Mouse (Mus musculus) hindbrain, embryonic 16.5 days (tissue): ENCODE measurements around the gene Atf4. TPM values are rescaled to one million over a fixed set of nuclear protein-coding genes. Genes with fewer than 3 reads are reported as not detected.

Experiments
- ATAC-seq: fragments of 200-750 bp; cut with Nextera tagmentation; 2 replicates; pipeline ENCODE4 v1.8.0; 2017; ENCODE audit warnings: moderate TSS enrichment, moderate library complexity
- H3K27ac ChIP-seq: fragments of 300-500 bp; sonication (generic); 2 replicates; pipeline ENCODE4 v1.5.1; 2014; ENCODE audit warnings: low read depth, mild to moderate bottlenecking, control low read depth, low read length, moderate library complexity
- H3K27me3 ChIP-seq: fragments of 300-500 bp; sonication (generic); replicated peaks from 2 replicates; pipeline ENCODE4 v1.6.1; 2014; ENCODE audit warnings: low read length; ENCODE audit not compliant: control insufficient read depth, insufficient read depth
- H3K36me3 ChIP-seq: fragments of 300-500 bp; sonication (generic); 2 replicates; pipeline ENCODE4 v1.6.1; 2014; ENCODE audit warnings: mild to moderate bottlenecking, low read length, moderate library complexity, mixed read lengths; ENCODE audit not compliant: control insufficient read depth, insufficient read depth
- H3K4me1 ChIP-seq: fragments of 300-500 bp; sonication (generic); 2 replicates; pipeline ENCODE4 v1.6.1; 2014; ENCODE audit warnings: low read depth, low read length; ENCODE audit not compliant: control insufficient read depth, insufficient read depth
- H3K4me2 ChIP-seq: fragments of 300-500 bp; sonication (generic); 2 replicates; pipeline ENCODE4 v1.6.1; 2014; ENCODE audit warnings: mild to moderate bottlenecking, low read length, control low read depth, moderate library complexity
- H3K4me3 ChIP-seq: fragments of 300-500 bp; sonication (generic); 2 replicates; pipeline ENCODE4 v1.5.1; 2014; ENCODE audit warnings: mild to moderate bottlenecking, low read length, control low read depth, moderate library complexity
- H3K9ac ChIP-seq: fragments of 300-500 bp; sonication (generic); 2 replicates; pipeline ENCODE4 v1.6.1; 2014; ENCODE audit warnings: low read depth, mild to moderate bottlenecking, control low read depth, low read length, moderate library complexity
- H3K9me3 ChIP-seq: fragments of 300-500 bp; sonication (generic); 2 replicates; pipeline ENCODE4 v1.6.1; 2014; ENCODE audit warnings: mild to moderate bottlenecking, low read length, moderate library complexity; ENCODE audit not compliant: control insufficient read depth
- WGBS: fragments of 180-500 bp; shearing (Covaris S2); extraction: QIAGEN DNeasy Blood & Tissue Kit; methylation state at CpG from one replicate; pipeline ENCODE4 v1.1.7; 2014; 5-methylcytosine and 5-hydroxymethylcytosine counted together
- polyA plus RNA-seq: library from polyadenylated mRNA; unstranded; fragments of >200 nt; fragmentation: Nextera tagmentation; extraction: Ambion mirVana; gene quantifications from 2 replicates; pipeline ENCODE4 v1.2.1, GENCODE M21; 2015

The Atf4 gene
- polyA plus RNA-seq, 1 experiment from 2014 or later = 116 TPM

GRCm38 (mm10) chr15:80256242-80256641, 1.3 kb downstream of the Atf4 start:
- peaks cover 23% of the 10 kb centered on the region for H3K36me3 ChIP-seq
- H3K4me1 ChIP-seq = peaks cover 26% of the 10 kb centered on the region
- H3K9me3 ChIP-seq = no peaks in the 10 kb centered on the region
- H3K27me3 ChIP-seq = no peaks in the 10 kb centered on the region
- peak overlapping the region; percentile 100 for H3K27ac ChIP-seq
- 9% methylated on average over 16 of the region's 16 CpGs for WGBS
- H3K4me2 ChIP-seq = peak overlapping the region; percentile 95
- peak overlapping the region; percentile 96 for H3K4me3 ChIP-seq
- peak overlapping the region; percentile 100 for H3K9ac ChIP-seq
- ATAC-seq = no peak

GRCm38 (mm10) chr15:80256656-80257601, 1.9 kb downstream of the Atf4 start:
- peak overlapping the region; percentile 96 for H3K4me3 ChIP-seq
- H3K36me3 ChIP-seq = peaks cover 23% of the 10 kb centered on the region
- no peaks in the 10 kb centered on the region for H3K27me3 ChIP-seq
- ATAC-seq = no peak
- H3K9ac ChIP-seq = peak overlapping the region; percentile 100
- peaks cover 26% of the 10 kb centered on the region for H3K4me1 ChIP-seq
- no peaks in the 10 kb centered on the region for H3K9me3 ChIP-seq
- H3K27ac ChIP-seq = peak overlapping the region; percentile 100
- WGBS = 61% methylated on average over 12 of the region's 12 CpGs
- peak overlapping the region; percentile 95 for H3K4me2 ChIP-seq

- peaks cover 23% of the 10 kb centered on the region for H3K36me3 ChIP-seq
- no peaks in the 10 kb centered on the region for H3K9me3 ChIP-seq
- no peak overlapping the region for H3K4me3 ChIP-seq
- no peak for ATAC-seq
- peak overlapping the region; percentile 1; the same call in 1 of the 2 replicates for H3K27ac ChIP-seq
- WGBS = 21% methylated on average over 4 of the region's 4 CpGs
- H3K27me3 ChIP-seq = no peaks in the 10 kb centered on the region
- 0 out of 2 replicates have a peak overlapping the region, but pooled peaks have one; percentile 4 for H3K9ac ChIP-seq
- peaks cover 29% of the 10 kb centered on the region for H3K4me1 ChIP-seq
- peak overlapping the region; percentile 95 for H3K4me2 ChIP-seq
These were observed 2.7 kb downstream of the Atf4 start for GRCm38 (mm10) chr15:80257602-80258239.

- Histone ChIP-seq H3K9me3 (no peaks in the 10 kb centered on the region), H3K36me3 (peaks cover 23% of the 10 kb centered on the region), H3K4me2 (no peak overlapping the region), H3K4me3 (no peak overlapping the region), H3K4me1 (peaks cover 37% of the 10 kb centered on the region), H3K9ac (peak overlapping the region; percentile 20; the same call in 1 of the 2 replicates), H3K27ac (peak overlapping the region; percentile 45; the same call in 1 of the 2 replicates), H3K27me3 (no peaks in the 10 kb centered on the region)
- 61% methylated on average over 11 of the region's 11 CpGs for WGBS
- no peak for ATAC-seq
These were observed 3.5 kb downstream of the Atf4 start for GRCm38 (mm10) chr15:80258240-80259170.

- no peak for ATAC-seq
- Histone ChIP-seq H3K9ac (no peak overlapping the region), H3K4me1 (peaks cover 31% of the 10 kb centered on the region), H3K9me3 (no peaks in the 10 kb centered on the region), H3K4me3 (no peak overlapping the region), H3K4me2 (no peak overlapping the region), H3K36me3 (peaks cover 23% of the 10 kb centered on the region), H3K27me3 (no peaks in the 10 kb centered on the region), H3K27ac (peak overlapping the region; percentile 10; the same call in 1 of the 2 replicates)
- 65% methylated on average over 8 of the region's 8 CpGs for WGBS
These were observed 4.5 kb downstream of the Atf4 start for GRCm38 (mm10) chr15:80259406-80260045.

GRCm38 (mm10) chr15:80260677-80261076, 5.7 kb downstream of the Atf4 start:
- WGBS = 23% methylated on average over 3 of the region's 3 CpGs
- H3K4me1 ChIP-seq = peaks cover 31% of the 10 kb centered on the region
- H3K4me2 ChIP-seq = no peak overlapping the region
- no peaks in the 10 kb centered on the region for H3K27me3 ChIP-seq
- no peak for ATAC-seq
- no peaks in the 10 kb centered on the region for H3K9me3 ChIP-seq
- no peak overlapping the region for H3K27ac ChIP-seq
- H3K4me3 ChIP-seq = no peak overlapping the region
- H3K36me3 ChIP-seq = peaks cover 23% of the 10 kb centered on the region
- H3K9ac ChIP-seq = no peak overlapping the region

- no peak overlapping the region for H3K27ac ChIP-seq
- peaks cover 31% of the 10 kb centered on the region for H3K4me1 ChIP-seq
- no peaks in the 10 kb centered on the region for H3K27me3 ChIP-seq
- peaks cover 23% of the 10 kb centered on the region for H3K36me3 ChIP-seq
- ATAC-seq = no peak
- H3K4me3 ChIP-seq = no peak overlapping the region
- no peak overlapping the region for H3K9ac ChIP-seq
- 86% methylated on average over 7 of the region's 7 CpGs for WGBS
- H3K4me2 ChIP-seq = no peak overlapping the region
- H3K9me3 ChIP-seq = no peaks in the 10 kb centered on the region
These were observed 6.1 kb downstream of the Atf4 start for GRCm38 (mm10) chr15:80261100-80261499.
